27 mouse cellular contexts compared by ENCODE assay signal in genomic region chr12:67325335-67325734, GRCm38 (mm10).
"Had no signal": no experiment of that assay in that cellular context is flagged by ENCODE, and none has a peak within 500 bp of the region (broad histone marks: within the 10 kb centered on the region; RNA-seq: fewer than 3 reads in every experiment).

No protein-coding gene starts in this region.

- H3K4me2 ChIP-seq: heart, embryonic 12.5 days; hindbrain, embryonic 12.5 days; hindbrain, embryonic 14.5 days; intestine, embryonic 15.5 days; limb, embryonic 12.5 days; liver, embryonic 11.5 days; liver, embryonic 13.5 days; liver, embryonic 15.5 days had no signal

- H3K9ac ChIP-seq: heart, embryonic 12.5 days; hindbrain, embryonic 12.5 days; hindbrain, embryonic 14.5 days; intestine, embryonic 15.5 days; limb, embryonic 12.5 days; liver, embryonic 13.5 days; liver, embryonic 15.5 days; liver, postnatal 0 days had no signal

- ATAC-seq: hindbrain, embryonic 16.5 days; inflammation-experienced regulatory T-cells, adult 6 months; intestine, embryonic 15.5 days; intestine, postnatal 0 days; liver, postnatal 0 days had no signal

- DNase-seq: gastrocnemius, adult 2 months; gastrocnemius, postnatal 10 days; gastrocnemius, postnatal 25 days; heart, adult 18-20 months; heart, postnatal 10 days; heart, postnatal 4 days; kidney, adult 8-10 months; kidney, postnatal 14 days; kidney, postnatal 4 days; liver; liver, embryonic 13.5 days; liver, postnatal 0 days had no signal

- H3K4me1 ChIP-seq: heart, embryonic 10.5 days; heart, embryonic 12.5 days; hindbrain, embryonic 10.5 days; hindbrain, embryonic 12.5 days; intestine, embryonic 15.5 days; limb, embryonic 10.5 days; limb, embryonic 12.5 days; liver, embryonic 13.5 days; liver, embryonic 15.5 days had no signal

- H3K4me3 ChIP-seq: gastrocnemius, adult 2 months; heart, embryonic 10.5 days; heart, embryonic 12.5 days; hindbrain, embryonic 10.5 days; hindbrain, embryonic 12.5 days; intestine, embryonic 15.5 days; layer of hippocampus, adult 2 months; left cerebral cortex, adult 2 months; limb, embryonic 10.5 days; limb, embryonic 12.5 days; liver, embryonic 13.5 days; liver, embryonic 15.5 days had no signal

- H3K27me3 ChIP-seq: heart, embryonic 12.5 days; hindbrain, embryonic 12.5 days; intestine, embryonic 15.5 days; limb, embryonic 12.5 days; liver, embryonic 13.5 days; liver, embryonic 15.5 days had no signal

- H3K36me3 ChIP-seq: heart, embryonic 10.5 days; heart, embryonic 12.5 days; hindbrain, embryonic 10.5 days; hindbrain, embryonic 12.5 days; intestine, embryonic 15.5 days; limb, embryonic 10.5 days; limb, embryonic 12.5 days; liver, embryonic 13.5 days; liver, embryonic 15.5 days had no signal

- H3K9me3 ChIP-seq: heart, embryonic 10.5 days; hindbrain, embryonic 10.5 days; hindbrain, embryonic 12.5 days; intestine, embryonic 15.5 days; limb, embryonic 10.5 days; limb, embryonic 12.5 days; liver, embryonic 13.5 days; liver, embryonic 15.5 days had no signal

- H3K27ac ChIP-seq: gastrocnemius, adult 2 months; heart, embryonic 10.5 days; hindbrain, embryonic 10.5 days; hindbrain, embryonic 12.5 days; hindbrain, embryonic 14.5 days; intestine, embryonic 15.5 days; layer of hippocampus, adult 2 months; left cerebral cortex, adult 2 months; limb, embryonic 10.5 days; limb, embryonic 12.5 days; liver, embryonic 13.5 days; liver, embryonic 15.5 days had no signal
